Mouse (Mus musculus): ENCODE results near the gene Egfl7. TPM values are rescaled to one million over a fixed set of nuclear protein-coding genes. Genes with fewer than 3 reads are reported as not detected.

The Egfl7 gene
- polyA plus RNA-seq, 1 experiment from 2014 or later, result 50.2 TPM

- no peak for ATAC-seq
- H3K9me3 ChIP-seq (replicated peaks), result no peaks in the 10 kb centered on the region
- 68% methylated on average over 6 of the region's 6 CpGs for WGBS
- H3K4me3 ChIP-seq, result peak overlapping the region; percentile 55
- H3K4me2 ChIP-seq, result no peak overlapping the region
- no peaks in the 10 kb centered on the region for H3K27me3 ChIP-seq
- H3K4me1 ChIP-seq, result peaks cover 15% of the 10 kb centered on the region; the same call in 1 of the 2 replicates
- no peaks in the 10 kb centered on the region for H3K36me3 ChIP-seq (ENCODE audit: poor library complexity, severe bottlenecking)
- H3K27ac ChIP-seq, result peak overlapping the region; percentile 19; the same call in 1 of the 2 replicates
- H3K9ac ChIP-seq, result 0 out of 2 replicates have a peak overlapping the region, but pooled peaks have one; percentile 18
Measured at GRCm38 (mm10) chr2:26585713-26586112, 5.9 kb downstream of the Egfl7 start.

- Histone ChIP-seq H3K9ac (peak within 1 kb of the TSS; percentile 72), H3K4me3 (peak within 1 kb of the TSS; percentile 55), H3K36me3 (ENCODE audit: poor library complexity, severe bottlenecking) (no peaks in the 10 kb centered on the region), H3K4me2 (peak within 1 kb of the TSS; percentile 73), H3K9me3 (replicated peaks) (no peaks in the 10 kb centered on the region), H3K4me1 (peaks cover 15% of the 10 kb centered on the region; the same call in 1 of the 2 replicates), H3K27me3 (no peaks in the 10 kb centered on the region), H3K27ac (peak within 1 kb of the TSS; percentile 31)
- WGBS, result under 1% methylated on average over 64 of the region's 65 CpGs
- peak; percentile 83 for ATAC-seq
Measured at GRCm38 (mm10) chr2:26586294-26587043, 6.7 kb downstream of the Egfl7 start, which contains the start of gene Gm20532. Gene Gm20532, plus strand, starts transcription at chr2:26586639.

- Histone ChIP-seq H3K9me3 (replicated peaks) (no peaks in the 10 kb centered on the region), H3K4me2 (peak overlapping the region; percentile 73), H3K27me3 (no peaks in the 10 kb centered on the region), H3K36me3 (ENCODE audit: poor library complexity, severe bottlenecking) (no peaks in the 10 kb centered on the region), H3K4me3 (peak overlapping the region; percentile 55), H3K9ac (peak overlapping the region; percentile 72), H3K27ac (peak overlapping the region; percentile 16; the same call in 1 of the 2 replicates), H3K4me1 (peaks cover 15% of the 10 kb centered on the region; the same call in 1 of the 2 replicates)
- WGBS, result 6% methylated on average over 11 of the region's 11 CpGs
- no peak for ATAC-seq
Measured at GRCm38 (mm10) chr2:26587044-26587405, 7.2 kb downstream of the Egfl7 start.

GRCm38 (mm10) chr2:26588573-26588972 lies 8.8 kb downstream of the Egfl7 start:
- 59% methylated on average over 4 of the region's 4 CpGs for WGBS
- Histone ChIP-seq H3K36me3 (ENCODE audit: poor library complexity, severe bottlenecking) (no peaks in the 10 kb centered on the region), H3K9me3 (replicated peaks) (no peaks in the 10 kb centered on the region), H3K9ac (peak overlapping the region; percentile 16; the same call in 1 of the 2 replicates), H3K27me3 (no peaks in the 10 kb centered on the region), H3K4me1 (peaks cover 9% of the 10 kb centered on the region; the same call in 1 of the 2 replicates), H3K4me2 (0 out of 2 replicates have a peak overlapping the region, but pooled peaks have one; percentile 18), H3K4me3 (no peak overlapping the region), H3K27ac (no peak overlapping the region)
- no peak for ATAC-seq

- H3K9me3 ChIP-seq (replicated peaks), result no peaks in the 10 kb centered on the region
- no peak overlapping the region; the same call in 1 of the 2 replicates for H3K4me2 ChIP-seq
- H3K27me3 ChIP-seq, result no peaks in the 10 kb centered on the region
- H3K4me1 ChIP-seq, result peaks cover 9% of the 10 kb centered on the region; the same call in 1 of the 2 replicates
- ATAC-seq, result no peak
- H3K27ac ChIP-seq, result no peak overlapping the region
- H3K4me3 ChIP-seq, result no peak overlapping the region
- WGBS, result 89% methylated on average over 10 of the region's 10 CpGs
- H3K36me3 ChIP-seq (ENCODE audit: poor library complexity, severe bottlenecking), result no peaks in the 10 kb centered on the region
- H3K9ac ChIP-seq, result no peak overlapping the region
Measured at GRCm38 (mm10) chr2:26589284-26589683, 9.5 kb downstream of the Egfl7 start.

- H3K4me1 ChIP-seq, result peaks cover 9% of the 10 kb centered on the region; the same call in 1 of the 2 replicates
- WGBS, result 95% methylated on average over 7 of the region's 7 CpGs
- no peak overlapping the region for H3K4me2 ChIP-seq
- H3K27ac ChIP-seq, result no peak overlapping the region
- ATAC-seq, result no peak
- no peak overlapping the region for H3K4me3 ChIP-seq
- no peak overlapping the region for H3K9ac ChIP-seq
- no peaks in the 10 kb centered on the region for H3K27me3 ChIP-seq
- no peaks in the 10 kb centered on the region for H3K36me3 ChIP-seq (ENCODE audit: poor library complexity, severe bottlenecking)
- no peaks in the 10 kb centered on the region for H3K9me3 ChIP-seq (replicated peaks)
Measured at GRCm38 (mm10) chr2:26590282-26590681, 10.5 kb downstream of the Egfl7 start.

- Histone ChIP-seq H3K36me3 (ENCODE audit: poor library complexity, severe bottlenecking) (no peaks in the 10 kb centered on the region), H3K4me2 (no peak overlapping the region), H3K27ac (no peak overlapping the region), H3K27me3 (no peaks in the 10 kb centered on the region), H3K9ac (no peak overlapping the region), H3K9me3 (replicated peaks) (no peaks in the 10 kb centered on the region), H3K4me1 (peaks cover 9% of the 10 kb centered on the region; the same call in 1 of the 2 replicates), H3K4me3 (no peak overlapping the region)
- ATAC-seq, result no peak
- 95% methylated on average over 7 of the region's 7 CpGs for WGBS
Measured at GRCm38 (mm10) chr2:26590962-26591361, 11.1 kb downstream of the Egfl7 start.

GRCm38 (mm10) chr2:26591416-26591815 lies 11.6 kb downstream of the Egfl7 start:
- no peak for ATAC-seq
- no peak overlapping the region for H3K9ac ChIP-seq
- no peak overlapping the region for H3K4me2 ChIP-seq
- H3K9me3 ChIP-seq (replicated peaks), result no peaks in the 10 kb centered on the region
- H3K4me3 ChIP-seq, result no peak overlapping the region
- WGBS, result 85% methylated on average over 12 of the region's 12 CpGs
- H3K27me3 ChIP-seq, result no peaks in the 10 kb centered on the region
- H3K27ac ChIP-seq, result no peak overlapping the region
- H3K36me3 ChIP-seq (ENCODE audit: poor library complexity, severe bottlenecking), result no peaks in the 10 kb centered on the region
- H3K4me1 ChIP-seq, result peaks cover 6% of the 10 kb centered on the region; the same call in 1 of the 2 replicates

GRCm38 (mm10) chr2:26593211-26594021 lies 13.6 kb downstream of the Egfl7 start:
- H3K9ac ChIP-seq, result no peak overlapping the region
- H3K36me3 ChIP-seq (ENCODE audit: poor library complexity, severe bottlenecking), result no peaks in the 10 kb centered on the region
- no peaks in the 10 kb centered on the region for H3K9me3 ChIP-seq (replicated peaks)
- H3K4me1 ChIP-seq, result no peaks in the 10 kb centered on the region
- no peak overlapping the region for H3K27ac ChIP-seq
- H3K27me3 ChIP-seq, result no peaks in the 10 kb centered on the region
- no peak for ATAC-seq
- no peak overlapping the region for H3K4me2 ChIP-seq
- no peak overlapping the region for H3K4me3 ChIP-seq
- 81% methylated on average over 9 of the region's 9 CpGs for WGBS

- Histone ChIP-seq H3K36me3 (ENCODE audit: poor library complexity, severe bottlenecking) (no peaks in the 10 kb centered on the region), H3K9me3 (replicated peaks) (no peaks in the 10 kb centered on the region), H3K27ac (no peak overlapping the region), H3K9ac (no peak overlapping the region), H3K27me3 (no peaks in the 10 kb centered on the region), H3K4me3 (no peak overlapping the region), H3K4me2 (no peak overlapping the region), H3K4me1 (no peaks in the 10 kb centered on the region)
- whole genome bisulfite sequencing, result 72% methylated on average over 9 of the region's 9 CpGs
- ATAC-seq, result no peak
Measured at GRCm38 (mm10) chr2:26594022-26594346, 14.2 kb downstream of the Egfl7 start.

- H3K4me3 ChIP-seq, result no peak overlapping the region
- WGBS, result 90% methylated on average over 7 of the region's 7 CpGs
- H3K9ac ChIP-seq, result no peak overlapping the region
Measured at GRCm38 (mm10) chr2:26594461-26594933, 14.7 kb downstream of the Egfl7 start.

More at GRCm38 (mm10) chr2:26594461-26594933, 14.7 kb downstream of the Egfl7 start:
- Histone ChIP-seq H3K4me1 (no peaks in the 10 kb centered on the region), H3K9me3 (replicated peaks) (no peaks in the 10 kb centered on the region), H3K36me3 (ENCODE audit: poor library complexity, severe bottlenecking) (no peaks in the 10 kb centered on the region), H3K27me3 (no peaks in the 10 kb centered on the region), H3K27ac (no peak overlapping the region), H3K4me2 (no peak overlapping the region)
- ATAC-seq, result no peak
